ENCODE assay signal across 46 mouse cellular contexts in the genomic region with DNA sequence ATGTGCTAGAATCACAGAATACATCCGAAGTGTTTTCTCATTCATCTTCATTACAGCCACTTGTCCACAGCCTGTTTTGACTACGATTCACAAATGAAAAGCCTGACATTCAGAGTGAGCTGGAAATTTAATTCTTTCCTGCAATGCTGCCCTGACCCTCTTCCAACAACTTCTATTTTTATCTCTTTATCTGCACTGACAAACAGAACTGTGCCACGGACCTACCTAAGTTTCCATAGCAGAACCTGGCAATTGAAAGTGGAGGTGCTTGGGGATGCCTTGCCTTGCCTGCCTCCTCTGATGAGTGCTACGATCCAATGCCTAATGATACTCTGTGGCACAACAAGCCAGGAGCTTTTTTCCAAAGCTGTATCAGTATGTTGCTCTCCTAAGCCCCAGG. TPM values are rescaled to one million over a fixed set of nuclear protein-coding genes. Genes with fewer than 3 reads are reported as not detected.
"Had no signal": no experiment of that assay in that cellular context is flagged by ENCODE, and none has a peak within 500 bp of the region (broad histone marks: within the 10 kb centered on the region; RNA-seq: fewer than 3 reads in every experiment).

No protein-coding gene starts in this region.

- DNase-seq: left cerebral cortex, postnatal 4 days; liver; liver, embryonic 13.5 days; liver, postnatal 0 days; lung, adult 18-20 months; lung, adult 2 months; lung, embryonic 14.5 days; lung, postnatal 10 days; lung, postnatal 14 days; lung, postnatal 36 days; lung, postnatal 4 days; midbrain, embryonic 14.5 days had no signal

- H3K4me2 ChIP-seq: limb, embryonic 12.5 days; limb, embryonic 13.5 days; limb, embryonic 15.5 days; liver, embryonic 11.5 days; liver, embryonic 13.5 days; liver, embryonic 15.5 days; lung, embryonic 14.5 days; lung, embryonic 15.5 days; midbrain, embryonic 11.5 days; midbrain, embryonic 12.5 days; midbrain, embryonic 13.5 days; midbrain, embryonic 15.5 days; neural tube, embryonic 12.5 days had no signal

- H3K27ac ChIP-seq: left cerebral cortex, adult 2 months; limb, embryonic 10.5 days; limb, embryonic 12.5 days; limb, embryonic 13.5 days; limb, embryonic 15.5 days; liver, embryonic 13.5 days; liver, embryonic 14.5 days; liver, embryonic 15.5 days; lung, embryonic 15.5 days; macrophage; midbrain, embryonic 10.5 days; midbrain, embryonic 12.5 days; midbrain, embryonic 13.5 days; midbrain, embryonic 15.5 days; neural tube, embryonic 12.5 days had no signal

- H3K36me3 ChIP-seq: limb, embryonic 10.5 days; limb, embryonic 12.5 days; limb, embryonic 13.5 days; limb, embryonic 15.5 days; liver, embryonic 13.5 days; liver, embryonic 15.5 days; lung, embryonic 15.5 days; midbrain, embryonic 10.5 days; midbrain, embryonic 12.5 days; midbrain, embryonic 13.5 days; midbrain, embryonic 15.5 days; neural tube, embryonic 12.5 days had no signal

- H3K4me3 ChIP-seq: left cerebral cortex, adult 2 months; limb, embryonic 10.5 days; limb, embryonic 12.5 days; limb, embryonic 13.5 days; limb, embryonic 15.5 days; liver, embryonic 13.5 days; liver, embryonic 15.5 days; lung, embryonic 15.5 days; megakaryocyte, embryonic 14.5 days; midbrain, embryonic 10.5 days; midbrain, embryonic 12.5 days; midbrain, embryonic 13.5 days; midbrain, embryonic 15.5 days; myocyte; neural tube, embryonic 12.5 days had no signal

- H3K27me3 ChIP-seq: limb, embryonic 12.5 days; limb, embryonic 13.5 days; limb, embryonic 15.5 days; liver, embryonic 13.5 days; liver, embryonic 15.5 days; lung, embryonic 15.5 days; megakaryocyte, embryonic 14.5 days; midbrain, embryonic 12.5 days; midbrain, embryonic 13.5 days; midbrain, embryonic 15.5 days; neural tube, embryonic 12.5 days had no signal

- H3K4me1 ChIP-seq: limb, embryonic 10.5 days; limb, embryonic 12.5 days; limb, embryonic 13.5 days; limb, embryonic 15.5 days; lung, embryonic 15.5 days; midbrain, embryonic 10.5 days; midbrain, embryonic 12.5 days; midbrain, embryonic 13.5 days; midbrain, embryonic 15.5 days; neural tube, embryonic 12.5 days had no signal

- H3K9ac ChIP-seq: limb, embryonic 12.5 days; limb, embryonic 13.5 days; limb, embryonic 15.5 days; liver, embryonic 13.5 days; liver, embryonic 14.5 days; liver, embryonic 15.5 days; liver, postnatal 0 days; lung, embryonic 14.5 days; lung, embryonic 15.5 days; midbrain, embryonic 12.5 days; midbrain, embryonic 13.5 days; midbrain, embryonic 15.5 days; neural tube, embryonic 12.5 days had no signal

- H3K9me3 ChIP-seq: limb, embryonic 10.5 days; limb, embryonic 12.5 days; limb, embryonic 13.5 days; limb, embryonic 15.5 days; liver, embryonic 13.5 days; liver, embryonic 15.5 days; lung, embryonic 15.5 days; megakaryocyte, embryonic 14.5 days; midbrain, embryonic 10.5 days; midbrain, embryonic 12.5 days; midbrain, embryonic 13.5 days; midbrain, embryonic 15.5 days; neural tube, embryonic 12.5 days had no signal

- ATAC-seq: liver, postnatal 0 days; lung, postnatal 0 days; midbrain, embryonic 13.5 days; midbrain, embryonic 15.5 days; midbrain, embryonic 16.5 days had no signal

RNA-seq across cellular contexts. Expression of a gene that starts 21.4 kb away (rescaled TPM):
- total RNA-seq: left cerebral cortex, adult 2 months; left cerebral cortex, adult 8-10 months; left cerebral cortex, postnatal 10 days; left cerebral cortex, postnatal 14 days; left cerebral cortex, postnatal 25 days; left cerebral cortex, postnatal 36 days; left cerebral cortex, postnatal 4 days; megakaryocyte progenitor cell, adult 5-6 weeks; megakaryocyte, adult 5-6 weeks; megakaryocyte-erythroid progenitor cell, adult 5-6 weeks; midbrain, postnatal 0 days; monocyte, adult 5-6 weeks had no signal
- polyA plus RNA-seq: limb, embryonic 10.5 days; limb, embryonic 11.5 days; limb, embryonic 12.5 days; limb, embryonic 13.5 days; limb, embryonic 14.5 days; limb, embryonic 15.5 days; lung, adult 2 months; lung, embryonic 14.5 days; lung, embryonic 15.5 days; lung, embryonic 16.5 days; lung, postnatal 0 days; macrophage; midbrain, embryonic 10.5 days; midbrain, embryonic 11.5 days; midbrain, embryonic 12.5 days; midbrain, embryonic 13.5 days; midbrain, embryonic 14.5 days; midbrain, embryonic 15.5 days; midbrain, embryonic 16.5 days; midbrain, postnatal 0 days; myocyte; neural tube, embryonic 11.5 days; neural tube, embryonic 12.5 days had no signal
